Mouse (Mus musculus) CH12.LX (cell line): Measurements from ENCODE around the gene Gm20388. TPM values are rescaled to one million over a fixed set of nuclear protein-coding genes. Genes with fewer than 3 reads are reported as not detected.

Experiments used
- DNase-seq: peaks from one replicate; pipeline ENCODE4 v3.0.0-alpha.2; 2013; ENCODE audit errors: extremely low read depth
- H3K27ac ChIP-seq: 2 replicates; pipeline ENCODE4 v1.5.1; 2012; ENCODE audit warnings: low read depth, mild to moderate bottlenecking, control low read depth, moderate library complexity; ENCODE audit not compliant: insufficient read depth
- H3K27me3 ChIP-seq: replicated peaks from 2 replicates; pipeline ENCODE3; 2012; ENCODE audit warnings: inconsistent platforms
- H3K36me3 ChIP-seq, 2 experiments: replicated peaks in 1 of 2; 2 replicates each; pipeline versions ENCODE3 to v1.6.1; 2012; ENCODE audit warnings: inconsistent platforms in 1 of 2, low read length in 1 of 2, mild to moderate bottlenecking in 1 of 2, mixed read lengths in 1 of 2, moderate library complexity in 1 of 2; ENCODE audit not compliant: control insufficient read depth in 1 of 2, insufficient read depth in 1 of 2
- H3K4me1 ChIP-seq, 2 experiments: 2 replicates each; pipeline ENCODE4 v1.6.1; 2012; ENCODE audit warnings: inconsistent platforms in 1 of 2, moderate library complexity in 1 of 2; ENCODE audit not compliant: insufficient read depth in 2 of 2, control insufficient read depth in 1 of 2
- H3K4me2 ChIP-seq: 2 replicates; pipeline ENCODE4 v1.6.1; 2012; ENCODE audit warnings: low read depth, mild to moderate bottlenecking, control low read depth; ENCODE audit not compliant: poor library complexity, insufficient read depth, severe bottlenecking
- H3K4me3 ChIP-seq, 3 experiments: fragments of 150-350 bp in 1 of 3; sonication (generic) in 1 of 3; replicated peaks in 1 of 3; 2 replicates each; pipeline versions ENCODE3 to v1.5.1; 2011 to 2012; ENCODE audit warnings: low read depth in 2 of 3, low read length in 2 of 3, mild to moderate bottlenecking in 2 of 3, moderate library complexity in 2 of 3, control low read depth in 1 of 3, improper control_type of control experiment in 1 of 3, inconsistent platforms in 1 of 3, mixed read lengths in 1 of 3; ENCODE audit not compliant: poor library complexity in 1 of 3
- H3K79me2 ChIP-seq: replicated peaks from 2 replicates; pipeline ENCODE4 v1.6.1; 2012; ENCODE audit warnings: mild to moderate bottlenecking, moderate library complexity; ENCODE audit not compliant: control insufficient read depth, poor library complexity, insufficient read depth, severe bottlenecking; ENCODE audit errors: extremely low read depth
- H3K9ac ChIP-seq: 2 replicates; pipeline ENCODE4 v1.6.1; 2012; ENCODE audit warnings: low read depth, mild to moderate bottlenecking, control low read depth, moderate library complexity; ENCODE audit not compliant: insufficient read depth
- H3K9me3 ChIP-seq: replicated peaks from 2 replicates; pipeline ENCODE3; 2012; ENCODE audit warnings: low read length, inconsistent platforms, mixed read lengths
- CHD1 ChIP-seq: IDR thresholded peaks from 2 replicates; pipeline ENCODE4 v1.6.1; 2012; ENCODE audit warnings: low read depth, low read length, improper control_type of control experiment, inconsistent platforms
- CTCF ChIP-seq, 2 experiments: IDR thresholded peaks in 1 of 2; conservative IDR thresholded peaks in 1 of 2; 2 replicates each; pipeline ENCODE4 v1.5.1; 2011 to 2012; ENCODE audit warnings: low read depth in 2 of 2, low read length in 2 of 2, improper control_type of control experiment in 1 of 2, inconsistent platforms in 1 of 2, mild to moderate bottlenecking in 1 of 2, moderate library complexity in 1 of 2
- E2F4 ChIP-seq: IDR thresholded peaks from 2 replicates; pipeline ENCODE4 v1.6.1; 2011; ENCODE audit warnings: low read depth, low read length, improper control_type of control experiment; ENCODE audit not compliant: insufficient replicate concordance
- EP300 ChIP-seq: IDR thresholded peaks from 2 replicates; pipeline ENCODE4 v1.6.1; 2011; ENCODE audit warnings: low read length, improper control_type of control experiment
- ETS1 ChIP-seq: conservative IDR thresholded peaks from 2 replicates; pipeline ENCODE4 v1.6.1; 2012; ENCODE audit warnings: low read depth, mild to moderate bottlenecking, inconsistent platforms, low read length, improper control_type of control experiment, moderate library complexity
- GABPA ChIP-seq: IDR thresholded peaks from 2 replicates; pipeline ENCODE4 v1.6.1; 2012; ENCODE audit warnings: low read depth, low read length, improper control_type of control experiment, inconsistent platforms; ENCODE audit not compliant: insufficient replicate concordance
- HCFC1 ChIP-seq: IDR thresholded peaks from 2 replicates; pipeline ENCODE4 v1.6.1; 2012; ENCODE audit warnings: low read depth, mild to moderate bottlenecking, inconsistent platforms, low read length, improper control_type of control experiment
- JUN ChIP-seq: IDR thresholded peaks from 2 replicates; pipeline ENCODE4 v1.6.1; 2011; ENCODE audit warnings: low read depth, mild to moderate bottlenecking, low read length, improper control_type of control experiment, moderate library complexity; ENCODE audit not compliant: insufficient read depth
- JUND ChIP-seq: conservative IDR thresholded peaks from 2 replicates; pipeline ENCODE4 v1.6.1; 2011; ENCODE audit warnings: low read depth, low read length, improper control_type of control experiment
- MAFK ChIP-seq: IDR thresholded peaks from 2 replicates; pipeline ENCODE4 v1.6.1; 2011; ENCODE audit warnings: low read length, improper control_type of control experiment; ENCODE audit not compliant: insufficient replicate concordance
- MAX ChIP-seq: IDR thresholded peaks from 2 replicates; pipeline ENCODE4 v1.6.1; 2011; ENCODE audit warnings: low read length, improper control_type of control experiment
- MAZ ChIP-seq: IDR thresholded peaks from 2 replicates; pipeline ENCODE4 v1.6.1; 2012; ENCODE audit warnings: low read depth, mild to moderate bottlenecking, inconsistent platforms, low read length, improper control_type of control experiment, moderate library complexity
- MEF2A ChIP-seq: IDR thresholded peaks from 2 replicates; pipeline ENCODE4 v1.6.1; 2014; ENCODE audit warnings: low read depth, mild to moderate bottlenecking, inconsistent platforms, low read length, improper control_type of control experiment, borderline replicate concordance
- MXI1 ChIP-seq: IDR thresholded peaks from 2 replicates; pipeline ENCODE4 v1.6.1; 2011; ENCODE audit warnings: mild to moderate bottlenecking, low read depth, low read length, improper control_type of control experiment
- NRF1 ChIP-seq: IDR thresholded peaks from 2 replicates; pipeline ENCODE4 v1.6.1; 2014; ENCODE audit warnings: low read depth, mild to moderate bottlenecking, inconsistent platforms, low read length, improper control_type of control experiment, moderate library complexity
- POLR2A ChIP-seq: IDR thresholded peaks from 2 replicates; pipeline ENCODE4 v1.6.1; 2011; ENCODE audit warnings: low read depth, mild to moderate bottlenecking, improper control_type of control experiment, low read length
- POLR2AphosphoS2 ChIP-seq: IDR thresholded peaks from 2 replicates; pipeline ENCODE4 v1.6.1; 2011; ENCODE audit warnings: low read depth, low read length, improper control_type of control experiment
- RAD21 ChIP-seq: IDR thresholded peaks from 2 replicates; pipeline ENCODE4 v1.6.1; 2011; ENCODE audit warnings: low read depth, mild to moderate bottlenecking, low read length, improper control_type of control experiment, moderate library complexity
- RCOR1 ChIP-seq: conservative IDR thresholded peaks from 2 replicates; pipeline ENCODE4 v1.6.1; 2012; ENCODE audit warnings: low read depth, mild to moderate bottlenecking, inconsistent platforms, low read length, improper control_type of control experiment
- SIN3A ChIP-seq: IDR thresholded peaks from 2 replicates; pipeline ENCODE4 v1.6.1; 2012; ENCODE audit warnings: low read length, improper control_type of control experiment, inconsistent platforms
- SMC3 ChIP-seq: IDR thresholded peaks from 2 replicates; pipeline ENCODE4 v1.6.1; 2011; ENCODE audit warnings: low read depth, low read length, improper control_type of control experiment
- TBP ChIP-seq: conservative IDR thresholded peaks from 2 replicates; pipeline ENCODE4 v1.6.1; 2011; ENCODE audit warnings: low read depth, low read length, improper control_type of control experiment
- TCF12 ChIP-seq: IDR thresholded peaks from 2 replicates; pipeline ENCODE4 v1.6.1; 2014; ENCODE audit warnings: low read depth, mild to moderate bottlenecking, inconsistent platforms, low read length, improper control_type of control experiment
- UBTF ChIP-seq: IDR thresholded peaks from 2 replicates; pipeline ENCODE4 v1.6.1; 2012; ENCODE audit warnings: low read depth, mild to moderate bottlenecking, inconsistent platforms, low read length, improper control_type of control experiment, moderate library complexity
- USF1 ChIP-seq: IDR thresholded peaks from 2 replicates; pipeline ENCODE4 v1.6.1; 2014; ENCODE audit warnings: low read depth, mild to moderate bottlenecking, inconsistent platforms, low read length, improper control_type of control experiment
- USF2 ChIP-seq: conservative IDR thresholded peaks from 2 replicates; pipeline ENCODE4 v1.6.1; 2011; ENCODE audit warnings: low read depth, low read length, improper control_type of control experiment
- ZC3H11A ChIP-seq: IDR thresholded peaks from 2 replicates; pipeline ENCODE4 v1.6.1; 2012; ENCODE audit warnings: low read depth, mild to moderate bottlenecking, inconsistent platforms, low read length, improper control_type of control experiment
- ZMIZ1 ChIP-seq: IDR thresholded peaks from 2 replicates; pipeline ENCODE4 v1.6.1; 2012; ENCODE audit warnings: low read depth, mild to moderate bottlenecking, inconsistent platforms, low read length, improper control_type of control experiment
- dilution Hi-C: fragments of 300-500 bp; cut with MboI; formaldehyde crosslinking; loops from 2 replicates; pipeline ENCODE4 v1.14.3; 2020; ENCODE audit warnings: low sequenced_read_pairs; ENCODE audit not compliant: extremely low pct_unique_long_range_greater_than_20kb, extremely low pct_ligation_motif_present
- in situ Hi-C: fragments of 300-500 bp; cut with MboI; formaldehyde crosslinking; loops from 3 replicates; pipeline ENCODE4 v1.14.3; 2019; ENCODE audit warnings: low sequenced_read_pairs, low pct_ligation_motif_present, low pct_unique_long_range_greater_than_20kb, mixed read lengths
- polyA plus RNA-seq: library from polyadenylated mRNA; unstranded; fragments of >175 nt; gene quantifications from 2 replicates; pipeline ENCODE4 v1.2.1, GENCODE M21; 2012; ENCODE audit warnings: low read depth; ENCODE audit not compliant: insufficient read length
- total RNA-seq, 2 experiments: library from RNA; depleted of rRNA; stranded (reverse); fragments of 300-350 nt in 1 of 2; fragments of >200 nt in 1 of 2; gene quantifications; 2 replicates each; pipeline ENCODE4 v1.2.3; 2012 to 2014

Gene Gm20388
- total and polyA plus RNA-seq, 3 experiments: 14.8 to 26.3 (median 22.2) TPM

- dilution Hi-C loops: no loop called here
These were observed 3767.7 kb downstream of the Gm20388 start for GRCm38 (mm10) chr8:123678390-123678789.

GRCm38 (mm10) chr8:123682073-123682761 is 3771.6 kb downstream of the Gm20388 start:
- Histone ChIP-seq H3K27me3 (peaks cover 10% of the 10 kb centered on the region), H3K27ac (no peak overlapping the region), H3K4me3 (no peak overlapping the region), H3K4me2 (no peak overlapping the region), H3K36me3 (no peaks in the 10 kb centered on the region), H3K9me3 (no peaks in the 10 kb centered on the region), H3K4me1 (peaks cover 4 to 14% of the 10 kb centered on the region in 2 experiments), H3K9ac (no peak overlapping the region), H3K79me2 (no peaks in the 10 kb centered on the region)
- TF ChIP-seq NRF1 (no peak), ZC3H11A (no peak), TCF12 (no peak), EP300 (no peak), ETS1 (no peak), MAFK (no peak), ZMIZ1 (no peak), MAZ (no peak), USF2 (no peak), POLR2AphosphoS2 (no peak), MAX (no peak), E2F4 (no peak), USF1 (no peak), JUND (no peak), GABPA (no peak), UBTF (no peak), SIN3A (no peak), RAD21 (no peak), MXI1 (no peak), RCOR1 (no peak)
- DNase-seq: no peak
- in situ Hi-C loops (no loop called here), dilution Hi-C loops (no loop called here)

More at GRCm38 (mm10) chr8:123678390-123678789, 3767.7 kb downstream of the Gm20388 start:
- Histone ChIP-seq H3K4me3 (no peak overlapping the region), H3K9ac (no peak overlapping the region), H3K9me3 (no peaks in the 10 kb centered on the region), H3K4me2 (no peak overlapping the region), H3K27ac (no peak overlapping the region), H3K27me3 (peaks cover 16% of the 10 kb centered on the region), H3K4me1 (peaks cover 0 to 8% of the 10 kb centered on the region in 2 experiments; a peak in 2 of 4 replicates), H3K36me3 (no peaks in the 10 kb centered on the region), H3K79me2 (no peaks in the 10 kb centered on the region)
- DNase-seq: no peak
- TF ChIP-seq MAX: no peak
- no peak for TF ChIP-seq HCFC1
- TF ChIP-seq MAZ: no peak
- no peak for TF ChIP-seq TBP
- TF ChIP-seq POLR2AphosphoS2: no peak
- TF ChIP-seq POLR2A: no peak
- no peak for TF ChIP-seq CTCF (conservative IDR thresholded peaks at IDR 0.05 in 1 of 2, IDR thresholded peaks at IDR 0.05 in 1 of 2; ENCODE audit: low read depth in 2 of 2, low read length in 2 of 2)
- TF ChIP-seq RCOR1: no peak
- TF ChIP-seq USF1: no peak
- TF ChIP-seq E2F4: no peak
- TF ChIP-seq CHD1: no peak
- TF ChIP-seq NRF1: no peak
- TF ChIP-seq JUN: no peak
- no peak for TF ChIP-seq SMC3
- no peak for TF ChIP-seq MEF2A
- in situ Hi-C loops: no loop called here
